Mouse (Mus musculus) brain, embryonic 14.5 days (tissue): ENCODE measurements around the gene C1ql4.

Experiments used
- CTCF ChIP-seq: fragments of 200-500 bp; IDR thresholded peaks from 2 replicates; pipeline ENCODE4 v1.5.1; 2012; ENCODE audit warnings: inconsistent platforms, mild to moderate bottlenecking, moderate library complexity, borderline replicate concordance; ENCODE audit not compliant: insufficient read depth, insufficient read length; ENCODE audit errors: extremely low read depth
- POLR2A ChIP-seq: fragments of 200-500 bp; IDR thresholded peaks from 2 replicates; pipeline ENCODE4 v1.6.1; 2012; ENCODE audit warnings: mild to moderate bottlenecking, inconsistent platforms, borderline replicate concordance; ENCODE audit not compliant: poor library complexity, insufficient read depth, insufficient read length, severe bottlenecking; ENCODE audit errors: extremely low read depth

DNA sequence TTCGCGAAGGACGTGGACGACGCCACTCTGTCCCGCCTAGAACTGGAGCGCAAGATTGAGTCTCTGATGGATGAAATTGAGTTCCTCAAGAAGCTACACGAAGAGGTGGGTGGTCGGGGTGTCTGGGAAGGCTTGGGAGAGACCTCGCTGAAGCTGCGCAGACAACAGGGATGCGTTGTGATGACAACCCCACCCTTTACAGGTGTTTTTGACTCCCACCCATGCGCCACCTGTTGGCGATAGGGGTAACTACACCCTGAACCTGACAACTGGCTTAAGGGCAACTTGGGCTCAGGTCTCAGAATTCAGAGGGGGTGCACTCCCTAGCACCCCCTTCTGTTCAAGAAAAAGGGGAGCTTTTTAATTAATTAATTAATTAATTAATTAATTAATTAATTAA is 31.3 kb downstream of the C1ql4 start:
- TF ChIP-seq POLR2A (no peak), CTCF (peak; percentile 82)
